20 mouse cellular contexts compared by ENCODE assay signal in genomic region chr4:116869898-116870297, GRCm38 (mm10). TPM values are rescaled to one million over a fixed set of nuclear protein-coding genes. Genes with fewer than 3 reads are reported as not detected.
"Had no signal": no experiment of that assay in that cellular context is flagged by ENCODE, and none has a peak within 500 bp of the region (broad histone marks: within the 10 kb centered on the region; RNA-seq: fewer than 3 reads in every experiment).

No protein-coding gene starts in this region.

- H3K4me1 ChIP-seq: liver, embryonic 15.5 days; lung, embryonic 15.5 days; midbrain, embryonic 12.5 days; neural tube, embryonic 12.5 days; stomach, embryonic 15.5 days had no signal

- H3K27ac ChIP-seq: liver, embryonic 15.5 days; lung, embryonic 15.5 days; macrophage; midbrain, embryonic 12.5 days; neural tube, embryonic 12.5 days; stomach, embryonic 15.5 days; stomach, postnatal 0 days had no signal

- H3K4me3 ChIP-seq: liver, embryonic 15.5 days; lung, embryonic 15.5 days; megakaryocyte, embryonic 14.5 days; midbrain, embryonic 12.5 days; neural tube, embryonic 12.5 days; stomach, embryonic 15.5 days had no signal

- H3K27me3 ChIP-seq: midbrain, embryonic 12.5 days; neural tube, embryonic 12.5 days had no signal

- H3K36me3 ChIP-seq: liver, embryonic 15.5 days; lung, embryonic 15.5 days; midbrain, embryonic 12.5 days; neural tube, embryonic 12.5 days; stomach, embryonic 15.5 days had no signal

- DNase-seq: liver, postnatal 0 days; lung, adult 2 months; lung, postnatal 14 days; lung, postnatal 36 days; midbrain, embryonic 14.5 days; right cerebral cortex, postnatal 14 days; thymus, adult 2 months; thymus, postnatal 25 days; thymus, postnatal 4 days had no signal

- ATAC-seq: liver, postnatal 0 days; lung, postnatal 0 days had no signal

RNA-seq across cellular contexts. Expression of gene Hpdl, which starts 48.4 kb away (rescaled TPM):
- total RNA-seq: monocyte, adult 5-6 weeks; neutrophil, adult 5-6 weeks had no signal
- polyA plus RNA-seq: macrophage had no signal
